Mouse (Mus musculus) kidney, adult 2 months (tissue): ENCODE measurements at regions not wholly inside any gene's neighbourhood (a gene's known extent, or its start where the extent isn't known, plus 50 kb on each side); places are given as distances from the start of the nearest gene placed in this dataset.
A peak's percentile ranks its signal among the peaks of the same experiment; 100 is the strongest.

Experiments
- DNase-seq: peaks from one replicate; pipeline ENCODE4 v3.0.0; 2021
- H3K27ac ChIP-seq: fragments of 200-500 bp; 2 replicates; pipeline ENCODE4 v1.5.1; 2012; ENCODE audit warnings: low read depth, low read length, control low read depth, inconsistent platforms; ENCODE audit not compliant: insufficient read depth
- H3K27me3 ChIP-seq: fragments of 200-500 bp; replicated peaks from 2 replicates; pipeline ENCODE4 v1.6.1; 2012; ENCODE audit warnings: mild to moderate bottlenecking, moderate library complexity, low read length, inconsistent platforms; ENCODE audit not compliant: control insufficient read depth, insufficient read depth
- H3K36me3 ChIP-seq: fragments of 200-500 bp; 2 replicates; pipeline ENCODE4 v1.6.1; 2012; ENCODE audit warnings: mild to moderate bottlenecking, moderate library complexity, low read length, inconsistent platforms; ENCODE audit not compliant: control insufficient read depth, insufficient read depth
- H3K4me1 ChIP-seq: fragments of 200-500 bp; 2 replicates; pipeline ENCODE4 v1.6.1; 2011; ENCODE audit warnings: low read length; ENCODE audit not compliant: control insufficient read depth, insufficient read depth
- H3K4me3 ChIP-seq: fragments of 200-500 bp; 2 replicates; pipeline ENCODE4 v1.5.1; 2011; ENCODE audit warnings: mild to moderate bottlenecking, low read depth, low read length, control low read depth; ENCODE audit not compliant: insufficient read depth
- CTCF ChIP-seq: fragments of 200-500 bp; conservative IDR thresholded peaks from 2 replicates; pipeline ENCODE4 v1.5.1; 2011; ENCODE audit warnings: low read depth, mild to moderate bottlenecking, control low read depth, low read length, moderate library complexity, mixed read lengths; ENCODE audit not compliant: insufficient read depth, insufficient read length
- POLR2A ChIP-seq: fragments of 200-500 bp; IDR thresholded peaks from one replicate; pipeline ENCODE4 v1.6.1; 2011; ENCODE audit warnings: low read depth, low read length, control low read depth
- WGBS: fragments of 180-500 bp; shearing (Covaris S2); methylation state at CpG from one replicate; pipeline ENCODE4 v1.1.7; 2018; 5-methylcytosine and 5-hydroxymethylcytosine counted together

DNA sequence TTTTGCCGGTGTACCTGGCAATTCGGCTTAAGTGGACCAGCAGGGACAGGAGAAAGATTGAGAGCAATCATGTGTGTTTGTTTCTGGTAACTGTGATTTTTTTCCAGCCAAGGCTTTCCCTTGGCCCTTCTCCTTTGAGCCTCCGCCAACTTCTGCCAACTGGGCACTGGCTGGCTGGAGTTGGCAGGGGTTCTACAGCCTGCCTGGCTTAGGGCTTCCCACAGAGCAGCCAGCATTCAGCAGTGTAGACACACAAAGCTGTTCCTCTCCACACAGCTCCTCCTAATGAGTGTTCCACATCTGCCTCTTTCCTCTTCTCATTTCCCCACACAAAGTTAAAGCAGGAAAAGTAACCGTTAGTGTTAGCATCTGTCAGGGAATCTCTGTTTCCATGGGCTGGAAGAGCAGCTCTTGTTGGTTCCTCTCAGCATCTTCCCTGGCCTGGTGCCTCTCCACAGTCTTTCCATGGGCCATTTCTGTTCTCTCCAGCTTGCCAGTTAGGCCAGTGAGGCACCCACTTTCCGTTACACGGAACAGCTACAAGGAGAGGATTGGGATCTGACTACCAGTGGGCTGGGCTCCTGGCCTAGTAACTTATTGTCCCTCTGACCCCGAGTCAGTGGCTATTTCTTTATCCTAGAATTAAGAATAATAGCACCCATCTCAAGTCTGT is 68.0 kb upstream of the Rbm24 start:
- no peak for TF ChIP-seq CTCF
- no peak for TF ChIP-seq POLR2A
- WGBS: 75% methylated on average over 7 of the region's 7 CpGs
- H3K4me3 ChIP-seq: no peak overlapping the region
- DNase-seq: peak; percentile 59
- H3K4me1 ChIP-seq: no peaks in the 10 kb centered on the region
- H3K27ac ChIP-seq: no peak overlapping the region
- H3K27me3 ChIP-seq: no peaks in the 10 kb centered on the region
- no peaks in the 10 kb centered on the region for H3K36me3 ChIP-seq

DNA sequence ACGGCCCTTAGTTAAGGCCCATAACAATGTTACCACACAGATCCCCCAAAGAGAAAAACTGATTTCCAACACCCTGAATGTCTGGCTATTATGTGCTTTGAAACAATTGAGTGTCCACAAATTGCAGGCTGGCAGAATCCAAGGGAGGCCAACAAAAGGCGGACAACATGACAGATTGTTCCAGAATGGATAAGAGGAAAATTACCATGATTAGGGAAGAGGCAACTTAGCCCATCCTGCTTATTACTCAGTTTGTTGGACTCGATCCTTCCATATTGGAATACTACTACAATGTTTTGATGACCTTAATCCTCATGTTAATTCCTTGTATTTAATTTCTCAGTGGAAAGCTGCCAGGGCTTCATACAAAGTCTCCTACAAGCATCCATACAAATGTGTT is 62.9 kb upstream of the Rbm24 start:
- H3K27me3 ChIP-seq: no peaks in the 10 kb centered on the region
- WGBS: 87% methylated on average over 3 of the region's 3 CpGs
- DNase-seq: no peak

DNA sequence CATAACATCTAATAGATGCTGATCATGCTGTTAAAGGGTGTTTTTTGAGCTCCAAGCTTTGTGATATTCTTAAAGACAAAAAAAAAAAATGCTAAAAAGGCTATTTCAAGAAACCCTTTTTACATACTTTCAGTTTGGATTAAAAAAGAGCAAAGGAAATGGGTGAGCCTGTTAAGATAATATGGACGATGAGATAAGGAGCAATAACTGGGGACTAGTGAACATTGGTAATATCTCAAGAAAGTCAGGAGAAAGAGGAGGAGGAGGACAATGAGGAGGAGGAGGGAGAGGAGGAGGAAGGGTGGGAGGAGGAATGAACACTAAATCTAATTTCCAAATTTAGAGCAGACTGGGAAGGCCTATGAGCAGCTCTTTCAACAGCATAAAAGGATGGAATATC is 62.3 kb upstream of the Rbm24 start:
- DNase-seq: no peak
- 60% methylated on average over 1 of the region's 1 CpGs for WGBS
- Histone ChIP-seq H3K27ac (no peak overlapping the region), H3K36me3 (no peaks in the 10 kb centered on the region), H3K4me1 (no peaks in the 10 kb centered on the region), H3K4me3 (no peak overlapping the region), H3K27me3 (no peaks in the 10 kb centered on the region)
- TF ChIP-seq CTCF (no peak), POLR2A (no peak)

More for the DNA sequence above, 62.9 kb upstream of the Rbm24 start:
- no peak for TF ChIP-seq POLR2A
- no peak for TF ChIP-seq CTCF
- Histone ChIP-seq H3K4me1 (no peaks in the 10 kb centered on the region), H3K36me3 (no peaks in the 10 kb centered on the region), H3K4me3 (no peak overlapping the region), H3K27ac (no peak overlapping the region)

DNA sequence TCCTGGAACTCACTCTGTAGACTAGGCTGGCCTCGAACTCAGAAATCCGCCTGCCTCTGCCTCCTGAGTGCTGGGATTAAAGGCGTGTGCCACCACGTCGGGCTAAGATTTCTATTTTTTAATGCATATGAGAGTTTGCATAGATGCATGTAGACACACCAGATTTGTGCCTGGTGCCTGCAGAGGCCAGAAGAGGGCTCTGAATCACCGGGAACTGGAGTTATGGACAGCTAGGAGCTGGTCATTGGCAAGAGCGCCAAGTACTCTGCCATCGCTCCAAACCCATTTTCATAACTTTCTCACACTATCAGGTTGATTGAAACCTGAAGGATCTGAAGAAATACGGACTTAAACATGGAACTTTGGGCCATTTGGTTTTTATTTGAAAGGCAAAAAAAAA is 61.2 kb upstream of the Rbm24 start:
- Histone ChIP-seq H3K4me1 (no peaks in the 10 kb centered on the region), H3K36me3 (no peaks in the 10 kb centered on the region), H3K4me3 (no peak overlapping the region), H3K27me3 (no peaks in the 10 kb centered on the region), H3K27ac (no peak overlapping the region)
- 95% methylated on average over 9 of the region's 9 CpGs for WGBS
- no peak for DNase-seq
- TF ChIP-seq POLR2A (no peak), CTCF (no peak)

- H3K36me3 ChIP-seq: no peaks in the 10 kb centered on the region
- no peaks in the 10 kb centered on the region for H3K27me3 ChIP-seq
- no peak overlapping the region for H3K4me3 ChIP-seq
- no peak for TF ChIP-seq POLR2A
- TF ChIP-seq CTCF: no peak
- 61% methylated on average over 12 of the region's 12 CpGs for WGBS
- DNase-seq: no peak
- no peak overlapping the region for H3K27ac ChIP-seq
- no peaks in the 10 kb centered on the region for H3K4me1 ChIP-seq
These were observed 57.6 kb upstream of the Rbm24 start for GRCm38 (mm10) chr13:46360495-46361120.

- no peaks in the 10 kb centered on the region for H3K27me3 ChIP-seq
- no peak overlapping the region for H3K27ac ChIP-seq
- no peak overlapping the region for H3K4me3 ChIP-seq
- no peak for DNase-seq
- 93% methylated on average over 13 of the region's 13 CpGs for WGBS
- H3K4me1 ChIP-seq: no peaks in the 10 kb centered on the region
- TF ChIP-seq CTCF (no peak), POLR2A (no peak)
- no peaks in the 10 kb centered on the region for H3K36me3 ChIP-seq
These were observed 54.6 kb upstream of the Rbm24 start for GRCm38 (mm10) chr13:46363456-46364201.
